Mouse (Mus musculus): ENCODE data around the gene Trub1. TPM values are rescaled to one million over a fixed set of nuclear protein-coding genes. Genes with fewer than 3 reads are reported as not detected.

Trub1 gene
- polyA plus RNA-seq, 1 experiment from 2014 or later = 25.8 TPM

- H3K9ac ChIP-seq (ENCODE audit: low read length) = no peak overlapping the region
- no peak for ATAC-seq (ENCODE audit: insufficient read depth, low FRiP score)
- H3K27ac ChIP-seq (ENCODE audit: low read length) = no peak overlapping the region
- WGBS = 95% methylated on average over 25 of the region's 25 CpGs
- H3K27me3 ChIP-seq (ENCODE audit: control insufficient read depth, insufficient read depth, low read length) = no peaks in the 10 kb centered on the region
- H3K4me1 ChIP-seq (ENCODE audit: control insufficient read depth, insufficient read depth, low read length) = peaks cover 12% of the 10 kb centered on the region
- H3K4me3 ChIP-seq (replicated peaks; ENCODE audit: low read length) = no peak overlapping the region
- no peaks in the 10 kb centered on the region for H3K36me3 ChIP-seq (ENCODE audit: control insufficient read depth, insufficient read depth, low read length)
- H3K9me3 ChIP-seq (replicated peaks; ENCODE audit: control insufficient read depth, low read length) = no peaks in the 10 kb centered on the region
- H3K4me2 ChIP-seq (ENCODE audit: low read depth, low read length) = no peak overlapping the region
These were observed 2.7 kb downstream of the Trub1 start for GRCm38 (mm10) chr19:57455286-57455960.

- Histone ChIP-seq H3K4me3 (replicated peaks; ENCODE audit: low read length) (no peak overlapping the region), H3K4me1 (ENCODE audit: control insufficient read depth, insufficient read depth, low read length) (peaks cover 12% of the 10 kb centered on the region), H3K9ac (ENCODE audit: low read length) (no peak overlapping the region), H3K27me3 (ENCODE audit: control insufficient read depth, insufficient read depth, low read length) (no peaks in the 10 kb centered on the region), H3K27ac (ENCODE audit: low read length) (no peak overlapping the region), H3K36me3 (ENCODE audit: control insufficient read depth, insufficient read depth, low read length) (no peaks in the 10 kb centered on the region), H3K9me3 (replicated peaks; ENCODE audit: control insufficient read depth, low read length) (no peaks in the 10 kb centered on the region), H3K4me2 (ENCODE audit: low read depth, low read length) (no peak overlapping the region)
- no peak for ATAC-seq (ENCODE audit: insufficient read depth, low FRiP score)
- WGBS = 74% methylated on average over 2 of the region's 2 CpGs
These were observed 4.4 kb downstream of the Trub1 start for GRCm38 (mm10) chr19:57457075-57457474.

- no peak overlapping the region for H3K4me3 ChIP-seq (replicated peaks; ENCODE audit: low read length)
- H3K9me3 ChIP-seq (replicated peaks; ENCODE audit: control insufficient read depth, low read length) = no peaks in the 10 kb centered on the region
- 89% methylated on average over 8 of the region's 8 CpGs for WGBS
- no peak overlapping the region for H3K9ac ChIP-seq (ENCODE audit: low read length)
- no peaks in the 10 kb centered on the region for H3K36me3 ChIP-seq (ENCODE audit: control insufficient read depth, insufficient read depth, low read length)
- no peaks in the 10 kb centered on the region for H3K4me1 ChIP-seq (ENCODE audit: control insufficient read depth, insufficient read depth, low read length)
- H3K27me3 ChIP-seq (ENCODE audit: control insufficient read depth, insufficient read depth, low read length) = no peaks in the 10 kb centered on the region
- no peak for ATAC-seq (ENCODE audit: insufficient read depth, low FRiP score)
- no peak overlapping the region for H3K27ac ChIP-seq (ENCODE audit: low read length)
- no peak overlapping the region for H3K4me2 ChIP-seq (ENCODE audit: low read depth, low read length)
These were observed 11.0 kb downstream of the Trub1 start for GRCm38 (mm10) chr19:57463741-57464140.

GRCm38 (mm10) chr19:57465742-57466141, 13.0 kb downstream of the Trub1 start:
- 55% methylated on average over 7 of the region's 7 CpGs for WGBS

GRCm38 (mm10) chr19:57471033-57471432, 18.3 kb downstream of the Trub1 start:
- 84% methylated on average over 12 of the region's 12 CpGs for WGBS
- H3K4me3 ChIP-seq (replicated peaks; ENCODE audit: low read length) = no peak overlapping the region

More at GRCm38 (mm10) chr19:57465742-57466141, 13.0 kb downstream of the Trub1 start:
- Histone ChIP-seq H3K4me3 (replicated peaks; ENCODE audit: low read length) (no peak overlapping the region), H3K4me2 (ENCODE audit: low read depth, low read length) (no peak overlapping the region), H3K27me3 (ENCODE audit: control insufficient read depth, insufficient read depth, low read length) (no peaks in the 10 kb centered on the region), H3K27ac (ENCODE audit: low read length) (no peak overlapping the region), H3K4me1 (ENCODE audit: control insufficient read depth, insufficient read depth, low read length) (no peaks in the 10 kb centered on the region), H3K9me3 (replicated peaks; ENCODE audit: control insufficient read depth, low read length) (no peaks in the 10 kb centered on the region), H3K36me3 (ENCODE audit: control insufficient read depth, insufficient read depth, low read length) (no peaks in the 10 kb centered on the region), H3K9ac (ENCODE audit: low read length) (no peak overlapping the region)
- no peak for ATAC-seq (ENCODE audit: insufficient read depth, low FRiP score)

GRCm38 (mm10) chr19:57472169-57472568, 19.5 kb downstream of the Trub1 start:
- peaks cover 5% of the 10 kb centered on the region for H3K4me1 ChIP-seq (ENCODE audit: control insufficient read depth, insufficient read depth, low read length)
- no peaks in the 10 kb centered on the region for H3K27me3 ChIP-seq (ENCODE audit: control insufficient read depth, insufficient read depth, low read length)
- no peaks in the 10 kb centered on the region for H3K36me3 ChIP-seq (ENCODE audit: control insufficient read depth, insufficient read depth, low read length)
- H3K27ac ChIP-seq (ENCODE audit: low read length) = no peak overlapping the region
- ATAC-seq (ENCODE audit: insufficient read depth, low FRiP score) = no peak
- WGBS = 91% methylated on average over 15 of the region's 15 CpGs
- no peak overlapping the region for H3K9ac ChIP-seq (ENCODE audit: low read length)
- no peaks in the 10 kb centered on the region for H3K9me3 ChIP-seq (replicated peaks; ENCODE audit: control insufficient read depth, low read length)
- no peak overlapping the region for H3K4me2 ChIP-seq (ENCODE audit: low read depth, low read length)
- no peak overlapping the region for H3K4me3 ChIP-seq (replicated peaks; ENCODE audit: low read length)

More at GRCm38 (mm10) chr19:57471033-57471432, 18.3 kb downstream of the Trub1 start:
- Histone ChIP-seq H3K9ac (ENCODE audit: low read length) (no peak overlapping the region), H3K36me3 (ENCODE audit: control insufficient read depth, insufficient read depth, low read length) (no peaks in the 10 kb centered on the region), H3K4me2 (ENCODE audit: low read depth, low read length) (no peak overlapping the region), H3K27ac (ENCODE audit: low read length) (no peak overlapping the region), H3K27me3 (ENCODE audit: control insufficient read depth, insufficient read depth, low read length) (no peaks in the 10 kb centered on the region), H3K9me3 (replicated peaks; ENCODE audit: control insufficient read depth, low read length) (no peaks in the 10 kb centered on the region), H3K4me1 (ENCODE audit: control insufficient read depth, insufficient read depth, low read length) (no peaks in the 10 kb centered on the region; the same call in 1 of the 2 replicates)
- ATAC-seq (ENCODE audit: insufficient read depth, low FRiP score) = no peak

- ATAC-seq (ENCODE audit: insufficient read depth, low FRiP score) = peak; percentile 70
- Histone ChIP-seq H3K4me1 (ENCODE audit: control insufficient read depth, insufficient read depth, low read length) (peaks cover 5% of the 10 kb centered on the region), H3K27me3 (ENCODE audit: control insufficient read depth, insufficient read depth, low read length) (no peaks in the 10 kb centered on the region), H3K4me3 (replicated peaks; ENCODE audit: low read length) (no peak overlapping the region), H3K4me2 (ENCODE audit: low read depth, low read length) (0 out of 2 replicates have a peak overlapping the region, but pooled peaks have one; percentile 1), H3K9ac (ENCODE audit: low read length) (no peak overlapping the region), H3K27ac (ENCODE audit: low read length) (no peak overlapping the region), H3K36me3 (ENCODE audit: control insufficient read depth, insufficient read depth, low read length) (no peaks in the 10 kb centered on the region), H3K9me3 (replicated peaks; ENCODE audit: control insufficient read depth, low read length) (no peaks in the 10 kb centered on the region)
- 54% methylated on average over 16 of the region's 16 CpGs for WGBS
These were observed 20.6 kb downstream of the Trub1 start for GRCm38 (mm10) chr19:57473301-57473700.

- Histone ChIP-seq H3K4me3 (replicated peaks; ENCODE audit: low read length) (no peak overlapping the region), H3K27ac (ENCODE audit: low read length) (no peak overlapping the region; the same call in 1 of the 2 replicates), H3K36me3 (ENCODE audit: control insufficient read depth, insufficient read depth, low read length) (no peaks in the 10 kb centered on the region), H3K4me1 (ENCODE audit: control insufficient read depth, insufficient read depth, low read length) (peaks cover 5% of the 10 kb centered on the region), H3K27me3 (ENCODE audit: control insufficient read depth, insufficient read depth, low read length) (no peaks in the 10 kb centered on the region), H3K4me2 (ENCODE audit: low read depth, low read length) (no peak overlapping the region), H3K9ac (ENCODE audit: low read length) (no peak overlapping the region), H3K9me3 (replicated peaks; ENCODE audit: control insufficient read depth, low read length) (no peaks in the 10 kb centered on the region)
- 57% methylated on average over 4 of the region's 4 CpGs for WGBS
- ATAC-seq (ENCODE audit: insufficient read depth, low FRiP score) = peak; percentile 70
These were observed 22.6 kb downstream of the Trub1 start for GRCm38 (mm10) chr19:57475298-57475697.

- no peaks in the 10 kb centered on the region for H3K36me3 ChIP-seq (ENCODE audit: control insufficient read depth, insufficient read depth, low read length)
- no peak overlapping the region for H3K9ac ChIP-seq (ENCODE audit: low read length)
- no peak overlapping the region for H3K27ac ChIP-seq (ENCODE audit: low read length)
- 36% methylated on average over 8 of the region's 8 CpGs for WGBS
- peaks cover 5% of the 10 kb centered on the region for H3K4me1 ChIP-seq (ENCODE audit: control insufficient read depth, insufficient read depth, low read length)
- H3K9me3 ChIP-seq (replicated peaks; ENCODE audit: control insufficient read depth, low read length) = no peaks in the 10 kb centered on the region
- no peaks in the 10 kb centered on the region for H3K27me3 ChIP-seq (ENCODE audit: control insufficient read depth, insufficient read depth, low read length)
- no peak overlapping the region for H3K4me3 ChIP-seq (replicated peaks; ENCODE audit: low read length)
- no peak overlapping the region for H3K4me2 ChIP-seq (ENCODE audit: low read depth, low read length)
- ATAC-seq (ENCODE audit: insufficient read depth, low FRiP score) = no peak
These were observed 24.6 kb downstream of the Trub1 start for GRCm38 (mm10) chr19:57477310-57477709.

Measured in stomach, embryonic 16.5 days (tissue).